Mouse (Mus musculus): ENCODE data around the gene Mast4. TPM values are rescaled to one million over a fixed set of nuclear protein-coding genes. Genes with fewer than 3 reads are reported as not detected.

Gene Mast4
- total RNA-seq, 2 experiments from 2014 or later: 34.5 to 36.8 TPM

- DNase-seq (ENCODE audit: low spot score): no peak
- intact Hi-C loops (cut with DNase I): loop anchor here (1.0 to 5.0 kb wide), 4 partner anchors 35 to 206 kb away; no protein-coding TSS in a partner anchor
These were observed 427.7 kb downstream of the Mast4 start for GRCm38 (mm10) chr13:102906661-102907009.

GRCm38 (mm10) chr13:102906004-102906660, 428.2 kb downstream of the Mast4 start:
- DNase-seq (ENCODE audit: low spot score): peak; percentile 65
- intact Hi-C loops (cut with DNase I): loop anchor here (1.0 to 5.0 kb wide), 4 partner anchors 35 to 206 kb away; no protein-coding TSS in a partner anchor

- DNase-seq (ENCODE audit: low spot score): no peak
- intact Hi-C loops (cut with DNase I): loop anchor here (5.0 kb wide), 3 partner anchors 82 to 207 kb away; no protein-coding TSS in a partner anchor
These were observed 428.8 kb downstream of the Mast4 start for GRCm38 (mm10) chr13:102905361-102905950.

- no peak for DNase-seq (ENCODE audit: low spot score)
- intact Hi-C loops (cut with DNase I): no loop called here
These were observed 430.6 kb downstream of the Mast4 start for GRCm38 (mm10) chr13:102903689-102904088.

GRCm38 (mm10) chr13:102902123-102902522, 432.2 kb downstream of the Mast4 start:
- intact Hi-C loops (cut with DNase I): no loop called here
- no peak for DNase-seq (ENCODE audit: low spot score)

- intact Hi-C loops (cut with DNase I): no loop called here
- no peak for DNase-seq (ENCODE audit: low spot score)
These were observed 433.8 kb downstream of the Mast4 start for GRCm38 (mm10) chr13:102900531-102900930.

GRCm38 (mm10) chr13:102900083-102900420, 434.2 kb downstream of the Mast4 start:
- no peak for DNase-seq (ENCODE audit: low spot score)
- intact Hi-C loops (cut with DNase I): no loop called here

GRCm38 (mm10) chr13:102899253-102900082, 434.8 kb downstream of the Mast4 start:
- intact Hi-C loops (cut with DNase I): no loop called here
- no peak for DNase-seq (ENCODE audit: low spot score)

- intact Hi-C loops (cut with DNase I): no loop called here
- DNase-seq (ENCODE audit: low spot score): peak; percentile 47
These were observed 435.7 kb downstream of the Mast4 start for GRCm38 (mm10) chr13:102898374-102899131.

- no peak for DNase-seq (ENCODE audit: low spot score)
- intact Hi-C loops (cut with DNase I): no loop called here
These were observed 438.0 kb downstream of the Mast4 start for GRCm38 (mm10) chr13:102896322-102896721.

GRCm38 (mm10) chr13:102895894-102896293, 438.4 kb downstream of the Mast4 start:
- intact Hi-C loops (cut with DNase I): no loop called here
- no peak for DNase-seq (ENCODE audit: low spot score)

GRCm38 (mm10) chr13:102894287-102895234, 439.7 kb downstream of the Mast4 start:
- no peak for DNase-seq (ENCODE audit: low spot score)
- intact Hi-C loops (cut with DNase I): no loop called here

- no peak for DNase-seq (ENCODE audit: low spot score)
- intact Hi-C loops (cut with DNase I): loop anchor here (2.0 kb wide), 1 partner anchor 14 kb away; no protein-coding TSS in a partner anchor
These were observed 441.5 kb downstream of the Mast4 start for GRCm38 (mm10) chr13:102892783-102893182.

GRCm38 (mm10) chr13:102889989-102890388, 444.3 kb downstream of the Mast4 start:
- intact Hi-C loops (cut with DNase I): no loop called here
- DNase-seq (ENCODE audit: low spot score): no peak

GRCm38 (mm10) chr13:102889537-102889936, 444.8 kb downstream of the Mast4 start:
- no peak for DNase-seq (ENCODE audit: low spot score)
- intact Hi-C loops (cut with DNase I): no loop called here

- DNase-seq (ENCODE audit: low spot score): no peak
- intact Hi-C loops (cut with DNase I): no loop called here
These were observed 445.3 kb downstream of the Mast4 start for GRCm38 (mm10) chr13:102888895-102889490.

GRCm38 (mm10) chr13:102888211-102888610, 446.1 kb downstream of the Mast4 start:
- intact Hi-C loops (cut with DNase I): no loop called here
- DNase-seq (ENCODE audit: low spot score): no peak

GRCm38 (mm10) chr13:102887534-102887933, 446.8 kb downstream of the Mast4 start:
- intact Hi-C loops (cut with DNase I): no loop called here
- DNase-seq (ENCODE audit: low spot score): no peak

GRCm38 (mm10) chr13:102886788-102887187, 447.5 kb downstream of the Mast4 start:
- no peak for DNase-seq (ENCODE audit: low spot score)
- intact Hi-C loops (cut with DNase I): no loop called here
